Mouse (Mus musculus): ENCODE measurements around the gene Bola2.

DNA sequence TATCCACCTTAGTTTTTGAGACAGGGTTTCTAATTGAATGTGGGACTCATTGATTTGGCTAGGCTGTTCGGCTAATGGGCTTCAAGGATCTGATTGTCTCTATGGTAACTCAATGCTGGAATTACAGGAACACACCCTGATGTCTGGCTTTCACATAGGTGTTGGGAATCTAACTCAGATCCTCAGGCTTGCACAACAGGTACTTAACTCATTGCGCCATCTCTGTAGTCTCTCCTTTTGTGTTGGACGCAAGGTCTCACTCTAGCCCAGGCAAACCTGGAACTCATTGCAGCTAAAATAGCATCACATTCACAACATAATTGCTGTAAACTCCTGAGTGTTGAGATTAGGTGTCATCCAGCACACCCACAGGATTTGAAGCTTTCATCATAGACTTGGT lies 25.0 kb upstream of the Bola2 start:
- TF ChIP-seq POLR2A (IDR thresholded peaks at IDR 0.05; ENCODE audit: control insufficient read depth in 1 of 2, insufficient read depth in 1 of 2, low read depth in 1 of 2, low read length in 2 of 2, poor library complexity in 1 of 2) (no peak), CTCF (IDR thresholded peaks at IDR 0.05 in 2 of 3, conservative IDR thresholded peaks at IDR 0.05 in 1 of 3; ENCODE audit: control insufficient read depth in 1 of 3, insufficient read depth in 1 of 3, low read depth in 2 of 3, low read length in 3 of 3, poor library complexity in 1 of 3, severe bottlenecking in 1 of 3) (no peak), ELF1 (IDR thresholded peaks at IDR 0.05; ENCODE audit: low read depth, low read length) (no peak), RCOR1 (IDR thresholded peaks at IDR 0.05; ENCODE audit: low read depth, low read length) (no peak)

Measured in MEL (cell line).